Mouse (Mus musculus): Measurements from ENCODE around the gene Chaf1a.

DNA sequence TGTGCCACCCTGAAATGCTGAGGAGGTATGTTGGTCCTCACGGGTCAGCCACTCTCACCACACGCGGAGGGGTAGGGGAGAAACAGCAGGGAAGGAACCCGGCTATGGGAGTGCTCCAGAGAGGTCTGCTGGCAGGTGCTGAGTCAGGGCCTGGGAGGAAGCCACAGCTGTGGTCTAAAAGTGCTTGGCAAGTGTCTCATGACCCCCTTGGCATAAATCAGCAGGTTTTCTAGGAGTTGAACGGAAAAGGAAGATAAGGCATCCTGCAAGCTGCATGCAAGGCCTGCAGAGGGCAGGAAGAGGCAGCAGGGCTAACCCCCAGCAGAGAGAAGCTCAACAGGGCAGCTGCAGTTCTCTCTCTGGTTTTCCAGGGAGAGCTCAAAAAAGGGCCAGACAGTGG lies 9.3 kb upstream of the Chaf1a start:
- no peak for TF ChIP-seq POLR2AphosphoS5 (IDR thresholded peaks at IDR 0.05; ENCODE audit: borderline replicate concordance, low read depth, low read length)
- TF ChIP-seq E2F4 (IDR thresholded peaks at IDR 0.05; ENCODE audit: borderline replicate concordance, low read depth, low read length): no peak
- TF ChIP-seq MAX (IDR thresholded peaks at IDR 0.05; ENCODE audit: low read length): no peak
- TF ChIP-seq CTCF (IDR thresholded peaks at IDR 0.05 in 2 of 3, conservative IDR thresholded peaks at IDR 0.05 in 1 of 3; ENCODE audit: control insufficient read depth in 1 of 3, insufficient read depth in 1 of 3, low read depth in 2 of 3, low read length in 3 of 3, poor library complexity in 1 of 3, severe bottlenecking in 1 of 3): peak in 2 of 3 experiments; percentile 30 to 37; a peak in 4 of 6 replicates

All from MEL (cell line).